Mouse (Mus musculus) neural tube, embryonic 14.5 days (tissue): ENCODE results near the gene Yju2. TPM values are rescaled to one million over a fixed set of nuclear protein-coding genes. Genes with fewer than 3 reads are reported as not detected.
A peak's percentile ranks its signal among the peaks of the same experiment; 100 is the strongest.

Experiments
- ATAC-seq: fragments of 200-750 bp; cut with Nextera tagmentation; 2 replicates; pipeline ENCODE4 v1.8.0; 2017; ENCODE audit warnings: low read depth, mild to moderate bottlenecking, moderate TSS enrichment, moderate library complexity
- H3K27ac ChIP-seq: fragments of 300-500 bp; sonication (generic); 2 replicates; pipeline ENCODE4 v1.5.1; 2014; ENCODE audit warnings: low read depth, mild to moderate bottlenecking, control low read depth, low read length, moderate library complexity, mixed read lengths
- H3K27me3 ChIP-seq: fragments of 300-500 bp; sonication (generic); 2 replicates; pipeline ENCODE4 v1.6.1; 2014; ENCODE audit warnings: low read length; ENCODE audit not compliant: control insufficient read depth, insufficient read depth
- H3K36me3 ChIP-seq: fragments of 300-500 bp; sonication (generic); 2 replicates; pipeline ENCODE4 v1.6.1; 2014; ENCODE audit warnings: low read length, mixed read lengths; ENCODE audit not compliant: control insufficient read depth, insufficient read depth
- H3K4me1 ChIP-seq: fragments of 300-500 bp; sonication (generic); 2 replicates; pipeline ENCODE4 v1.6.1; 2014; ENCODE audit warnings: low read length; ENCODE audit not compliant: control insufficient read depth, insufficient read depth
- H3K4me2 ChIP-seq: fragments of 300-500 bp; sonication (generic); 2 replicates; pipeline ENCODE4 v1.6.1; 2014; ENCODE audit warnings: mild to moderate bottlenecking, low read depth, low read length, control low read depth
- H3K4me3 ChIP-seq: fragments of 300-500 bp; sonication (generic); 2 replicates; pipeline ENCODE4 v1.5.1; 2014; ENCODE audit warnings: low read depth, low read length, control low read depth, mixed read lengths
- H3K9ac ChIP-seq: fragments of 300-500 bp; sonication (generic); replicated peaks from 2 replicates; pipeline ENCODE4 v1.6.1; 2014; ENCODE audit warnings: low read depth, mild to moderate bottlenecking, control low read depth, low read length, mixed read lengths
- H3K9me3 ChIP-seq: fragments of 300-500 bp; sonication (generic); 2 replicates; pipeline ENCODE4 v1.6.1; 2016; ENCODE audit warnings: low read length; ENCODE audit not compliant: control insufficient read depth
- WGBS: fragments of 180-500 bp; shearing (Covaris S2); extraction: QIAGEN DNeasy Blood & Tissue Kit; methylation state at CpG from one replicate; pipeline ENCODE4 v1.1.7; 2014; 5-methylcytosine and 5-hydroxymethylcytosine counted together
- polyA plus RNA-seq: library from polyadenylated mRNA; unstranded; fragments of >200 nt; fragmentation: Nextera tagmentation; extraction: Ambion mirVana; gene quantifications from 2 replicates; pipeline ENCODE4 v1.2.1, GENCODE M21; 2014

Yju2 gene
- polyA plus RNA-seq, 1 experiment from 2014 or later = 18.0 TPM

GRCm38 (mm10) chr17:55957726-55958583 lies 944 bp upstream of the Yju2 start:
- Histone ChIP-seq H3K4me2 (peak overlapping the region; percentile 79), H3K9ac (peak overlapping the region; percentile 32), H3K27me3 (no peaks in the 10 kb centered on the region), H3K9me3 (no peaks in the 10 kb centered on the region), H3K27ac (peak overlapping the region; percentile 91), H3K4me3 (peak overlapping the region; percentile 49), H3K4me1 (peaks cover 14% of the 10 kb centered on the region), H3K36me3 (peaks cover 6% of the 10 kb centered on the region; the same call in 1 of the 2 replicates)
- no peak for ATAC-seq
- WGBS = 80% methylated on average over 13 of the region's 13 CpGs

DNA sequence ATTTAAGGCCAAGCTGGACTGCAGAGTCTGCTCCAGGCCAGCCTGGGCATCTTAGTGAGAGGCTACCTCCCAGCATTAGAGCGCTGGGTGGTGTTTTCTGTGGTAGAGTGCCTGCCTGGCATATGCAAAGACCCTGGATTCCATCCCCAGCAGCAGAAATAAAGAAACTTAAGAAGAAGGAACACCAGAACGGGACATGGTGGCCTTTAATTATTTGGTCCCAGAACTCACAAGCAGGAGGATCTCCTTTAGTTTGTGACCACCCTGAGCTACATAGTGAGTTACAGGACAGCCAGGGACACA lies 364 bp upstream of the Yju2 start:
- peaks cover 6% of the 10 kb centered on the region; the same call in 1 of the 2 replicates for H3K36me3 ChIP-seq
- no peak for ATAC-seq
- peak overlapping the region; percentile 91 for H3K27ac ChIP-seq
- no peaks in the 10 kb centered on the region for H3K27me3 ChIP-seq
- H3K9ac ChIP-seq = peak overlapping the region; percentile 32
- peaks cover 14% of the 10 kb centered on the region for H3K4me1 ChIP-seq
- H3K4me3 ChIP-seq = peak overlapping the region; percentile 49
- peak overlapping the region; percentile 79 for H3K4me2 ChIP-seq
- WGBS = 34% methylated on average over 2 of the region's 2 CpGs
- no peaks in the 10 kb centered on the region for H3K9me3 ChIP-seq

- H3K9ac ChIP-seq = peak overlapping the region; percentile 60
- H3K4me3 ChIP-seq = peak overlapping the region; percentile 49
- H3K9me3 ChIP-seq = no peaks in the 10 kb centered on the region
- peak overlapping the region; percentile 38 for H3K4me2 ChIP-seq
- peaks cover 14% of the 10 kb centered on the region for H3K4me1 ChIP-seq
- WGBS = 82% methylated on average over 10 of the region's 10 CpGs
- no peak for ATAC-seq
- no peaks in the 10 kb centered on the region for H3K27me3 ChIP-seq
- peak overlapping the region; percentile 91 for H3K27ac ChIP-seq
- peaks cover 6% of the 10 kb centered on the region; the same call in 1 of the 2 replicates for H3K36me3 ChIP-seq
Measured at GRCm38 (mm10) chr17:55959946-55960740, 1.2 kb downstream of the Yju2 start.

DNA sequence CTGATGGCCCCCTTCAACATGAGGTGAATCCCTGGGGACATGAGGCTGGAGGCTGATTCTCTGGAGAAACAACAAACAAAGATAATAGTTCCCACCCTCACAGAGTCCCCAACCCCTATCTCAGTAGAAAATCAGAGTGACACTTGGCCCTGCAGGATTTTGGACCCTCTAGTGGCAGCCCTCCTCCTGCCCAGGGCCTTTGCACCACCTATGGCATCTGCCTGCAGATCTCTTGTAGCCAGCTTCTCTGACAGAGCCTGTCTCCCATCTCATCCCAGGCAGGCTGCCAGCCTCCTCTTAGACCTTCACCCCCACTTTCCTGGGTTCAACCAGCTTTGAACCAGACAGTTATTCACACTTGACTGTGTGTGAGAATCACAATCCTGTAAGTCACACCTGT lies 1.9 kb downstream of the Yju2 start:
- H3K9me3 ChIP-seq = no peaks in the 10 kb centered on the region
- no peak for ATAC-seq

DNA sequence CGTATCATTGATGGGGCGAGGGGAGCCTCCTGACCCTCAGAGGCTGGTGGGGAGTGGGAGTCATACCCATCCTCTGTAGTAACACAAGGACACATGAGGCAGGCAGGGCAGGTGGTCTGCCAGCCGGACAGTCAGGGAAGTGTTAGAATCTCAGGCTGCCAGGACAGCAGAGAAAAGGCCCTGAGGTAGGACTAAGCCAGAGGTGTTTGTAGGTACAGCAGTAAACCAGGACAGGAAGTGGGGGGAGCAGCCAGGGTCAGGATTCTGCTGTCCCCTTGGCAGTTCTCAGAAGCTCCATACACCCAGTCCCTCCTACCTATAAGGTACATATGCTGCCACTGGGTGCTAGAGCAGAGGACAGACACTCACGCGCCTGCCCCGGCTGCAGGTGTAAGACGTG lies 2.7 kb downstream of the Yju2 start:
- peaks cover 14% of the 10 kb centered on the region for H3K4me1 ChIP-seq
- ATAC-seq = no peak
- H3K27ac ChIP-seq = no peak overlapping the region
- peaks cover 6% of the 10 kb centered on the region; the same call in 1 of the 2 replicates for H3K36me3 ChIP-seq
- H3K9ac ChIP-seq = no peak overlapping the region
- 94% methylated on average over 7 of the region's 7 CpGs for WGBS
- H3K27me3 ChIP-seq = no peaks in the 10 kb centered on the region
- no peaks in the 10 kb centered on the region for H3K9me3 ChIP-seq
- no peak overlapping the region for H3K4me3 ChIP-seq
- no peak overlapping the region for H3K4me2 ChIP-seq

More for the DNA sequence above, 1.9 kb downstream of the Yju2 start:
- Histone ChIP-seq H3K4me1 (peaks cover 14% of the 10 kb centered on the region), H3K27me3 (no peaks in the 10 kb centered on the region), H3K9ac (no peak overlapping the region), H3K27ac (no peak overlapping the region), H3K4me2 (no peak overlapping the region), H3K4me3 (no peak overlapping the region), H3K36me3 (peaks cover 6% of the 10 kb centered on the region; the same call in 1 of the 2 replicates)

- Histone ChIP-seq H3K9me3 (no peaks in the 10 kb centered on the region), H3K27ac (no peak overlapping the region), H3K36me3 (peaks cover 6% of the 10 kb centered on the region; the same call in 1 of the 2 replicates), H3K4me2 (no peak overlapping the region), H3K4me3 (no peak overlapping the region), H3K9ac (no peak overlapping the region), H3K27me3 (no peaks in the 10 kb centered on the region), H3K4me1 (peaks cover 9% of the 10 kb centered on the region)
- ATAC-seq = no peak
- 79% methylated on average over 14 of the region's 14 CpGs for WGBS
Measured at GRCm38 (mm10) chr17:55963171-55963570, 4.3 kb downstream of the Yju2 start.

GRCm38 (mm10) chr17:55964496-55964895 lies 5.6 kb downstream of the Yju2 start:
- no peaks in the 10 kb centered on the region for H3K9me3 ChIP-seq
- H3K27me3 ChIP-seq = no peaks in the 10 kb centered on the region
- no peak overlapping the region for H3K4me2 ChIP-seq
- H3K9ac ChIP-seq = no peak overlapping the region
- no peak overlapping the region for H3K27ac ChIP-seq
- peaks cover 14% of the 10 kb centered on the region for H3K4me1 ChIP-seq
- 92% methylated on average over 10 of the region's 10 CpGs for WGBS
- no peak overlapping the region for H3K4me3 ChIP-seq
- peaks cover 6% of the 10 kb centered on the region; the same call in 1 of the 2 replicates for H3K36me3 ChIP-seq
- ATAC-seq = no peak

- Histone ChIP-seq H3K4me1 (peaks cover 15% of the 10 kb centered on the region), H3K36me3 (peaks cover 6% of the 10 kb centered on the region; the same call in 1 of the 2 replicates), H3K4me3 (no peak overlapping the region), H3K27me3 (no peaks in the 10 kb centered on the region), H3K9ac (no peak overlapping the region), H3K9me3 (no peaks in the 10 kb centered on the region), H3K27ac (no peak overlapping the region), H3K4me2 (no peak overlapping the region)
- 83% methylated on average over 9 of the region's 9 CpGs for WGBS
- ATAC-seq = no peak
Measured at GRCm38 (mm10) chr17:55964996-55965395, 6.1 kb downstream of the Yju2 start.

GRCm38 (mm10) chr17:55967186-55967585 lies 8.3 kb downstream of the Yju2 start:
- no peak for ATAC-seq
- Histone ChIP-seq H3K4me2 (no peak overlapping the region), H3K27ac (no peak overlapping the region), H3K9ac (no peak overlapping the region), H3K4me1 (peaks cover 20% of the 10 kb centered on the region), H3K36me3 (peaks cover 1% of the 10 kb centered on the region; the same call in 1 of the 2 replicates), H3K4me3 (no peak overlapping the region), H3K27me3 (no peaks in the 10 kb centered on the region), H3K9me3 (no peaks in the 10 kb centered on the region)
- 97% methylated on average over 4 of the region's 4 CpGs for WGBS
